Mouse (Mus musculus) CH12.LX (cell line): ENCODE measurements around the gene Dok5. TPM values are rescaled to one million over a fixed set of nuclear protein-coding genes. Genes with fewer than 3 reads are reported as not detected.

Source experiments
- DNase-seq: peaks from one replicate; pipeline ENCODE4 v3.0.0-alpha.2; 2013; ENCODE audit errors: extremely low read depth
- H3K27ac ChIP-seq: 2 replicates; pipeline ENCODE4 v1.5.1; 2012; ENCODE audit warnings: low read depth, mild to moderate bottlenecking, control low read depth, moderate library complexity; ENCODE audit not compliant: insufficient read depth
- H3K27me3 ChIP-seq: replicated peaks from 2 replicates; pipeline ENCODE3; 2012; ENCODE audit warnings: inconsistent platforms
- H3K36me3 ChIP-seq, 2 experiments: replicated peaks in 1 of 2; 2 replicates each; pipeline versions ENCODE3 to v1.6.1; 2012; ENCODE audit warnings: inconsistent platforms in 1 of 2, low read length in 1 of 2, mild to moderate bottlenecking in 1 of 2, mixed read lengths in 1 of 2, moderate library complexity in 1 of 2; ENCODE audit not compliant: control insufficient read depth in 1 of 2, insufficient read depth in 1 of 2
- H3K4me1 ChIP-seq, 2 experiments: 2 replicates each; pipeline ENCODE4 v1.6.1; 2012; ENCODE audit warnings: inconsistent platforms in 1 of 2, moderate library complexity in 1 of 2; ENCODE audit not compliant: insufficient read depth in 2 of 2, control insufficient read depth in 1 of 2
- H3K4me2 ChIP-seq: 2 replicates; pipeline ENCODE4 v1.6.1; 2012; ENCODE audit warnings: low read depth, mild to moderate bottlenecking, control low read depth; ENCODE audit not compliant: poor library complexity, insufficient read depth, severe bottlenecking
- H3K4me3 ChIP-seq, 3 experiments: fragments of 150-350 bp in 1 of 3; sonication (generic) in 1 of 3; replicated peaks in 1 of 3; 2 replicates each; pipeline versions ENCODE3 to v1.5.1; 2011 to 2012; ENCODE audit warnings: low read depth in 2 of 3, low read length in 2 of 3, mild to moderate bottlenecking in 2 of 3, moderate library complexity in 2 of 3, control low read depth in 1 of 3, improper control_type of control experiment in 1 of 3, inconsistent platforms in 1 of 3, mixed read lengths in 1 of 3; ENCODE audit not compliant: poor library complexity in 1 of 3
- H3K79me2 ChIP-seq: replicated peaks from 2 replicates; pipeline ENCODE4 v1.6.1; 2012; ENCODE audit warnings: mild to moderate bottlenecking, moderate library complexity; ENCODE audit not compliant: control insufficient read depth, poor library complexity, insufficient read depth, severe bottlenecking; ENCODE audit errors: extremely low read depth
- H3K9ac ChIP-seq: 2 replicates; pipeline ENCODE4 v1.6.1; 2012; ENCODE audit warnings: low read depth, mild to moderate bottlenecking, control low read depth, moderate library complexity; ENCODE audit not compliant: insufficient read depth
- H3K9me3 ChIP-seq: replicated peaks from 2 replicates; pipeline ENCODE3; 2012; ENCODE audit warnings: low read length, inconsistent platforms, mixed read lengths
- CHD1 ChIP-seq: IDR thresholded peaks from 2 replicates; pipeline ENCODE4 v1.6.1; 2012; ENCODE audit warnings: low read depth, low read length, improper control_type of control experiment, inconsistent platforms
- CTCF ChIP-seq, 2 experiments: IDR thresholded peaks in 1 of 2; conservative IDR thresholded peaks in 1 of 2; 2 replicates each; pipeline ENCODE4 v1.5.1; 2011 to 2012; ENCODE audit warnings: low read depth in 2 of 2, low read length in 2 of 2, improper control_type of control experiment in 1 of 2, inconsistent platforms in 1 of 2, mild to moderate bottlenecking in 1 of 2, moderate library complexity in 1 of 2
- E2F4 ChIP-seq: IDR thresholded peaks from 2 replicates; pipeline ENCODE4 v1.6.1; 2011; ENCODE audit warnings: low read depth, low read length, improper control_type of control experiment; ENCODE audit not compliant: insufficient replicate concordance
- ELF1 ChIP-seq: IDR thresholded peaks from 2 replicates; pipeline ENCODE4 v1.6.1; 2014; ENCODE audit warnings: low read depth, mild to moderate bottlenecking, inconsistent platforms, low read length, improper control_type of control experiment
- EP300 ChIP-seq: IDR thresholded peaks from 2 replicates; pipeline ENCODE4 v1.6.1; 2011; ENCODE audit warnings: low read length, improper control_type of control experiment
- ETS1 ChIP-seq: conservative IDR thresholded peaks from 2 replicates; pipeline ENCODE4 v1.6.1; 2012; ENCODE audit warnings: low read depth, mild to moderate bottlenecking, inconsistent platforms, low read length, improper control_type of control experiment, moderate library complexity
- JUN ChIP-seq: IDR thresholded peaks from 2 replicates; pipeline ENCODE4 v1.6.1; 2011; ENCODE audit warnings: low read depth, mild to moderate bottlenecking, low read length, improper control_type of control experiment, moderate library complexity; ENCODE audit not compliant: insufficient read depth
- KAT2A ChIP-seq: IDR thresholded peaks from 2 replicates; pipeline ENCODE4 v1.6.1; 2012; ENCODE audit warnings: low read length, improper control_type of control experiment, inconsistent platforms; ENCODE audit not compliant: insufficient replicate concordance
- MAFK ChIP-seq: IDR thresholded peaks from 2 replicates; pipeline ENCODE4 v1.6.1; 2011; ENCODE audit warnings: low read length, improper control_type of control experiment; ENCODE audit not compliant: insufficient replicate concordance
- MAZ ChIP-seq: IDR thresholded peaks from 2 replicates; pipeline ENCODE4 v1.6.1; 2012; ENCODE audit warnings: low read depth, mild to moderate bottlenecking, inconsistent platforms, low read length, improper control_type of control experiment, moderate library complexity
- MXI1 ChIP-seq: IDR thresholded peaks from 2 replicates; pipeline ENCODE4 v1.6.1; 2011; ENCODE audit warnings: mild to moderate bottlenecking, low read depth, low read length, improper control_type of control experiment
- NRF1 ChIP-seq: IDR thresholded peaks from 2 replicates; pipeline ENCODE4 v1.6.1; 2014; ENCODE audit warnings: low read depth, mild to moderate bottlenecking, inconsistent platforms, low read length, improper control_type of control experiment, moderate library complexity
- POLR2A ChIP-seq: IDR thresholded peaks from 2 replicates; pipeline ENCODE4 v1.6.1; 2011; ENCODE audit warnings: low read depth, mild to moderate bottlenecking, improper control_type of control experiment, low read length
- RAD21 ChIP-seq: IDR thresholded peaks from 2 replicates; pipeline ENCODE4 v1.6.1; 2011; ENCODE audit warnings: low read depth, mild to moderate bottlenecking, low read length, improper control_type of control experiment, moderate library complexity
- RCOR1 ChIP-seq: conservative IDR thresholded peaks from 2 replicates; pipeline ENCODE4 v1.6.1; 2012; ENCODE audit warnings: low read depth, mild to moderate bottlenecking, inconsistent platforms, low read length, improper control_type of control experiment
- SIN3A ChIP-seq: IDR thresholded peaks from 2 replicates; pipeline ENCODE4 v1.6.1; 2012; ENCODE audit warnings: low read length, improper control_type of control experiment, inconsistent platforms
- SMC3 ChIP-seq: IDR thresholded peaks from 2 replicates; pipeline ENCODE4 v1.6.1; 2011; ENCODE audit warnings: low read depth, low read length, improper control_type of control experiment
- TCF12 ChIP-seq: IDR thresholded peaks from 2 replicates; pipeline ENCODE4 v1.6.1; 2014; ENCODE audit warnings: low read depth, mild to moderate bottlenecking, inconsistent platforms, low read length, improper control_type of control experiment
- UBTF ChIP-seq: IDR thresholded peaks from 2 replicates; pipeline ENCODE4 v1.6.1; 2012; ENCODE audit warnings: low read depth, mild to moderate bottlenecking, inconsistent platforms, low read length, improper control_type of control experiment, moderate library complexity
- USF1 ChIP-seq: IDR thresholded peaks from 2 replicates; pipeline ENCODE4 v1.6.1; 2014; ENCODE audit warnings: low read depth, mild to moderate bottlenecking, inconsistent platforms, low read length, improper control_type of control experiment
- ZKSCAN1 ChIP-seq: IDR thresholded peaks from 2 replicates; pipeline ENCODE4 v1.6.1; 2012; ENCODE audit warnings: low read depth, inconsistent platforms, low read length, improper control_type of control experiment, borderline replicate concordance
- dilution Hi-C: fragments of 300-500 bp; cut with MboI; formaldehyde crosslinking; loops from 2 replicates; pipeline ENCODE4 v1.14.3; 2020; ENCODE audit warnings: low sequenced_read_pairs; ENCODE audit not compliant: extremely low pct_unique_long_range_greater_than_20kb, extremely low pct_ligation_motif_present
- in situ Hi-C: fragments of 300-500 bp; cut with MboI; formaldehyde crosslinking; loops from 3 replicates; pipeline ENCODE4 v1.14.3; 2019; ENCODE audit warnings: low sequenced_read_pairs, low pct_ligation_motif_present, low pct_unique_long_range_greater_than_20kb, mixed read lengths
- polyA plus RNA-seq: library from polyadenylated mRNA; unstranded; fragments of >175 nt; gene quantifications from 2 replicates; pipeline ENCODE4 v1.2.1, GENCODE M21; 2012; ENCODE audit warnings: low read depth; ENCODE audit not compliant: insufficient read length
- total RNA-seq, 2 experiments: library from RNA; depleted of rRNA; stranded (reverse); fragments of 300-350 nt in 1 of 2; fragments of >200 nt in 1 of 2; gene quantifications; 2 replicates each; pipeline ENCODE4 v1.2.3; 2012 to 2014

The Dok5 gene
- total and polyA plus RNA-seq, 3 experiments: not detected

DNA sequence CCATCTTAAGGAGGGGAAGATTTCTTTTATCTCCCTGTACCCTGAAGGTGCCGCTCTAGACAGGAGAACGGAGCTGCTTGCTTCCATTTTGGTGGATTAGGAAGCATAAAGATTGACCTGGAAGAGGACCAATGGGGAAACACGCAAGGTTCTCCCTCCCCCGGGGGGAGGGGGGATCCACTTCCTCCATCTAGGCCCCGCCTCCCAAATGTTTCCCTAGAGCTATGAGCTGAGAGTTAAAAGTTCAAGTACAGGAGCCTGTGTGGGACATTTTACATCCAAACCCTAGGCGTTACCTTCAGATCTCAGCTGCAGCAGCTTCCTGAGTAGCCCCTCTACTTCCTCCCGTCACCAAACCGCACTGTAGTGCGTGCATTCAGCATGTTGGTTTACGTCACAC lies 56.5 kb downstream of the Dok5 start:
- Histone ChIP-seq H3K4me1 (no peaks in the 10 kb centered on the region), H3K36me3 (no peaks in the 10 kb centered on the region), H3K9ac (no peak overlapping the region), H3K27ac (no peak overlapping the region), H3K4me2 (no peak overlapping the region), H3K4me3 (no peak overlapping the region), H3K79me2 (no peaks in the 10 kb centered on the region), H3K9me3 (peaks cover 73% of the 10 kb centered on the region), H3K27me3 (no peaks in the 10 kb centered on the region)
- in situ Hi-C loops (no loop called here), dilution Hi-C loops (no loop called here)
- TF ChIP-seq EP300 (no peak), E2F4 (no peak), ZKSCAN1 (no peak), SIN3A (no peak), KAT2A (no peak), RCOR1 (no peak), POLR2A (no peak), ETS1 (no peak)
- no peak for DNase-seq

DNA sequence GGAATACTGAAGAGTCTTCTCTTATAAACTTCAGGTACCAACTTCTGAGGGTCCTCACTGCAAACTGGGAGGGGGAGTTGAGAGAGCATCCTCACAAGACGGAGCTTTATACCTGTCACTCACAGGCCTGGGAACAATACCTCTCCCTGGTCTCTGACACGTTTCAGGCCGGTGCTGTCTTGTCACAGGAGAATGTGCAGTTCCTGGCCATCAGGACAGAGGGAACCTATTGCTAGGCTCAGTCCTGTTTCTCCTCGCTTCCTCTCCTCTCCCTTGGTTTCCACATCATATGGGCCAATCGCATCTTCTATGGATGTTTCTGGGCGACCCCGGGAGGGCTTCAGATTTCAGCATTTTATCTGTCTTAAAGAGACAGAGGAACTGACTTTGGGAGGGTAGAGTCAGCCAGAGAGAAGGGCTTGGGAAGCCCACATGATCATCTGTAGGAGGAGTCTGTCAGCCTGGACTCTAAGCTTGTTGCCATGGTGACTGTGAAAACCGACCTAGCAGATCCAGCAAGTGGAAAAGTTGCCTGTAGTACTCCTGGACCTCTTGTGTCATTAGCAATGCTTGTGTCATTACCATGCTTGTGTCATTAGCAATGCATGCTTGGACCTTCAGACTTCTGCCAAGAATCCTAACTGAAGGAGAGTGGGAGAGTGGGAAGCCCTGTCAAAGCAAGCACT lies 59.9 kb downstream of the Dok5 start:
- dilution Hi-C loops: no loop called here

DNA sequence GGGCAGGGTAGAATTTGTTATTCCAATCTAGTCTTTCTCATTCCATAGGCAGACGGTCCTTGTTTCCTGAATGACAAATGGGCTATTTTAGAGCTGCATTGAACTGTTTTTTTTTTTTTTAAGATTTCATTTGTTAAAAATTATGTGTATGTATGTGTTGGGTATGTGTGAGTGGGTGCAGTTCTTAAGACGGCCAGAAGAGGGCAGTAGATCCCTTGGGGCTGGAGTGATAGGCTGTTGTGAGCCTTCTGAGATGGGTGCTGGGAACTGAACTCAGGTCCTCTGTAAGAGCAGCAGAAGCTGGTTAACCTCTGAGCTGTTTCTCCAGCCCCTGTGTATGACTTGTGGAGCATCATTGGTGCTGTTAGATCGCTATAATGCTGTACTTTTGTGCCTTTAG lies 63.6 kb downstream of the Dok5 start:
- no peak overlapping the region for H3K27ac ChIP-seq
- H3K27me3 ChIP-seq: no peaks in the 10 kb centered on the region
- H3K79me2 ChIP-seq: no peaks in the 10 kb centered on the region
- no peaks in the 10 kb centered on the region for H3K4me1 ChIP-seq
- DNase-seq: no peak
- no peak overlapping the region for H3K9ac ChIP-seq
- H3K4me3 ChIP-seq: no peak overlapping the region
- dilution Hi-C loops (no loop called here), in situ Hi-C loops (no loop called here)
- no peaks in the 10 kb centered on the region for H3K36me3 ChIP-seq
- TF ChIP-seq POLR2A (no peak), JUN (no peak), USF1 (no peak), MAZ (no peak), SMC3 (no peak), RCOR1 (no peak), CHD1 (no peak), CTCF (conservative IDR thresholded peaks at IDR 0.05 in 1 of 2, IDR thresholded peaks at IDR 0.05 in 1 of 2; ENCODE audit: low read depth in 2 of 2, low read length in 2 of 2) (no peak), MXI1 (no peak), UBTF (no peak), MAFK (no peak)
- H3K4me2 ChIP-seq: no peak overlapping the region
- peaks cover 78% of the 10 kb centered on the region for H3K9me3 ChIP-seq

More for the DNA sequence above, 59.9 kb downstream of the Dok5 start:
- in situ Hi-C loops: no loop called here
- no peaks in the 10 kb centered on the region for H3K36me3 ChIP-seq
- no peak overlapping the region for H3K27ac ChIP-seq
- H3K9ac ChIP-seq: no peak overlapping the region
- peaks cover 71% of the 10 kb centered on the region for H3K9me3 ChIP-seq
- no peaks in the 10 kb centered on the region for H3K4me1 ChIP-seq
- no peak for DNase-seq
- H3K4me3 ChIP-seq: no peak overlapping the region
- no peaks in the 10 kb centered on the region for H3K27me3 ChIP-seq
- TF ChIP-seq TCF12 (no peak), NRF1 (no peak), USF1 (no peak), MXI1 (no peak), KAT2A (no peak), RAD21 (no peak), ELF1 (no peak), POLR2A (no peak)
- no peaks in the 10 kb centered on the region for H3K79me2 ChIP-seq
- H3K4me2 ChIP-seq: no peak overlapping the region
